Comparison of ENCODE assay signal across 18 mouse cellular contexts in genomic region chr2:143233795-143234194, GRCm38 (mm10).
DNase-seq lines count a peak whose midpoint lies in the region; TF ChIP-seq lines count a peak whose summit lies in the region.
"Had no signal": no experiment of that assay in that cellular context is flagged by ENCODE, and none has a peak within 500 bp of the region (broad histone marks: within the 10 kb centered on the region; RNA-seq: fewer than 3 reads in every experiment).

No protein-coding gene starts in this region.

- no peak for TF ChIP-seq CTCF in lung, adult 2 months (IDR thresholded peaks at IDR 0.05; ENCODE audit: insufficient read depth, low read length)

- 66% methylated on average over 7 of the region's 7 CpGs for WGBS in lung, adult 2 months

- DNase-seq in layer of hippocampus, adult 8-10 months (ENCODE audit: low spot score in 2 of 2): peak; percentile 14 to 20
- no peak for DNase-seq in layer of hippocampus, postnatal 36 days
- peak; percentile 64 for DNase-seq in right cerebral cortex, adult 18-20 months
- no peak for DNase-seq in right cerebral cortex, postnatal 14 days
- peak; percentile 56 to 58 for DNase-seq in left cerebral cortex, postnatal 14 days (ENCODE audit: low spot score in 2 of 2)
- DNase-seq in right cerebral cortex, postnatal 4 days: peak; percentile 4
- DNase-seq in lung, adult 2 months: no peak
- DNase-seq in kidney, postnatal 4 days: no peak
- DNase-seq: adrenal gland, adult 8-10 months; adrenal gland, postnatal 36 days; cerebellum, adult 11 months; cerebellum, adult 8-10 months; cerebellum, postnatal 14 days; gastrocnemius, postnatal 14 days; heart, adult 2 months; heart, postnatal 14 days had no signal

- TF ChIP-seq POLR2A in lung, adult 2 months (IDR thresholded peaks at IDR 0.05; ENCODE audit: borderline replicate concordance, extremely low read depth, low read depth, low read length): no peak

- no peaks in the 10 kb centered on the region for H3K4me1 ChIP-seq in lung, adult 2 months (ENCODE audit: control insufficient read depth, insufficient read depth, low read length)
- H3K4me1 ChIP-seq: embryonic facial prominence, embryonic 12.5 days; heart, embryonic 15.5 days had no signal

- H3K4me3 ChIP-seq in lung, adult 2 months (replicated peaks; ENCODE audit: extremely low read depth, low read depth, low read length): no peak overlapping the region
- H3K4me3 ChIP-seq: embryonic facial prominence, embryonic 12.5 days; heart, adult 2 months; heart, embryonic 15.5 days had no signal

- intact Hi-C loops in left cerebral cortex, postnatal 14 days (cut with DNase I): no loop called here

Comparison
In these comparisons a context has a peak if more than half of its experiments do, and no peak if none do; other contexts are left out.
1. DNase-seq: peak in layer of hippocampus, adult 8-10 months (2 of 2), right cerebral cortex, adult 18-20 months (single experiment), left cerebral cortex, postnatal 14 days (2 of 2) and right cerebral cortex, postnatal 4 days (single experiment); none in layer of hippocampus, postnatal 36 days (0 of 2), right cerebral cortex, postnatal 14 days (single experiment), lung, adult 2 months (single experiment) and kidney, postnatal 4 days (0 of 2).